Mouse (Mus musculus) limb, embryonic 12.5 days (tissue): ENCODE data around the gene Sipa1l1. TPM values are rescaled to one million over a fixed set of nuclear protein-coding genes. Genes with fewer than 3 reads are reported as not detected.
"Not testable (repeated sequence)": the region's sequence is repeated elsewhere in the genome, so short reads cannot be mapped to it uniquely, and the experiment has no call there.

Experiments
- ATAC-seq: fragments of 200-750 bp; cut with Nextera tagmentation; 2 replicates; pipeline ENCODE4 v1.8.0; 2017; ENCODE audit warnings: low read depth, moderate TSS enrichment; ENCODE audit not compliant: insufficient number of reproducible peaks, insufficient read depth, low FRiP score, low TSS enrichment
- H3K27ac ChIP-seq: fragments of 300-500 bp; sonication (generic); 2 replicates; pipeline ENCODE4 v1.5.1; 2016; ENCODE audit warnings: mild to moderate bottlenecking, moderate library complexity
- H3K27me3 ChIP-seq: fragments of 300-500 bp; sonication (generic); 2 replicates; pipeline ENCODE4 v1.6.1; 2016; ENCODE audit warnings: mild to moderate bottlenecking, moderate library complexity
- H3K36me3 ChIP-seq: fragments of 300-500 bp; sonication (generic); 2 replicates; pipeline ENCODE4 v1.6.1; 2016; ENCODE audit warnings: mild to moderate bottlenecking, moderate library complexity
- H3K4me1 ChIP-seq: fragments of 300-500 bp; sonication (generic); replicated peaks from 2 replicates; pipeline ENCODE4 v1.6.1; 2016
- H3K4me2 ChIP-seq: fragments of 300-500 bp; sonication (generic); 2 replicates; pipeline ENCODE4 v1.6.1; 2016; ENCODE audit warnings: mild to moderate bottlenecking, moderate library complexity
- H3K4me3 ChIP-seq: fragments of 300-500 bp; sonication (generic); replicated peaks from 2 replicates; pipeline ENCODE4 v1.5.1; 2016; ENCODE audit warnings: mild to moderate bottlenecking
- H3K9ac ChIP-seq: fragments of 300-500 bp; sonication (generic); replicated peaks from 2 replicates; pipeline ENCODE4 v1.6.1; 2016; ENCODE audit warnings: mild to moderate bottlenecking, moderate library complexity
- H3K9me3 ChIP-seq: fragments of 300-500 bp; sonication (generic); 2 replicates; pipeline ENCODE4 v1.6.1; 2016; ENCODE audit warnings: mild to moderate bottlenecking, moderate library complexity
- WGBS: fragments of 180-500 bp; shearing (Covaris S2); methylation state at CpG from one replicate; pipeline ENCODE4 v1.1.7; 2016; 5-methylcytosine and 5-hydroxymethylcytosine counted together
- polyA plus RNA-seq: library from polyadenylated mRNA; unstranded; fragments of >200 nt; fragmentation: Nextera tagmentation; extraction: Ambion mirVana; gene quantifications from 2 replicates; pipeline ENCODE4 v1.2.1, GENCODE M21; 2016

Gene Sipa1l1
- polyA plus RNA-seq, 1 experiment from 2014 or later = 33.1 TPM

GRCm38 (mm10) chr12:82480425-82480824 lies 311.3 kb downstream of the Sipa1l1 start:
- not testable (repeated sequence) for H3K4me2 ChIP-seq

GRCm38 (mm10) chr12:82485466-82485865 lies 316.3 kb downstream of the Sipa1l1 start:
- no peaks in the 10 kb centered on the region for H3K36me3 ChIP-seq
- no peaks in the 10 kb centered on the region; the same call in 1 of the 2 replicates for H3K9me3 ChIP-seq
- no peak overlapping the region for H3K4me2 ChIP-seq
- WGBS = 55% methylated on average over 2 of the region's 2 CpGs
- H3K27me3 ChIP-seq = no peaks in the 10 kb centered on the region
- no peak overlapping the region for H3K9ac ChIP-seq
- no peak overlapping the region for H3K27ac ChIP-seq
- no peak overlapping the region for H3K4me3 ChIP-seq
- H3K4me1 ChIP-seq = 0 out of 2 replicates have a peak, but pooled peaks cover 6% of the 10 kb centered on the region
- ATAC-seq = no peak

More at GRCm38 (mm10) chr12:82480425-82480824, 311.3 kb downstream of the Sipa1l1 start:
- ATAC-seq, H3K36me3 ChIP-seq, H3K27me3 ChIP-seq, H3K27ac ChIP-seq, H3K9ac ChIP-seq, H3K4me3 ChIP-seq, H3K9me3 ChIP-seq: not testable (repeated sequence)
- peaks cover 15% of the 10 kb centered on the region for H3K4me1 ChIP-seq
- WGBS = 76% methylated on average over 5 of the region's 5 CpGs

DNA sequence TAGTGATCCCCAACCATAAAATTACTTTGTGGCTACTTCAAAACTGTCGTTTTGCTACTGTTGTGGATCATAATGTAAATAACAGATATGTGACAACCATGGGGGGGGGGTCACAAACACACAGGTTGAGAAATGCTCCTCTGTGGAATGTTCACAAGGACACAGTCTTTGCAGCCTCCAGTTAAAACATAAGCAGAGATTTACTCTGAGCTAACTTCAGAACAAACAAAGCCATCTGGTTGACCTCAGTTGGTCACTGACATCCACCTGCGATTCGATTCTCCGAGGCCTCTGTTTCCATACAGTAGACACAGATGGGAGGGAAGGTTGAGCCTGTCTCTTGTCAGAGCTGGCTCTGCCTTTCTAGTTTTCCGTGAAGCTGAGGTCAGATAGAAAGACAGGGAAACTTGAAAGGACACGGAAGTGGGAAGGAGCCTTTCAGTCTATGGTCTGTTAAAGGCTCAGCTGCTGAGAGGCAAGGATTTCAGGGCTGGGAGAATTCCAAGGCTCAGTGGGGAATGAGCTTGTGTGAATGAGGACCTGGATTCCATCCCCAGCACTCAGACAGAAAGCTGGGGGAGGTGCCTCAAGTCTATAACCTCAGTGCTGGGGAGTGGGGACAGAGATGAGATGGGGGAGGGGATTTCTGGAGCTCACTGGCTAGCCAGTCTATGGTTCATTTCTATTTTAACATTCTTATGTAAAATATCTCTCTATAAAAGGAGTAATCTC lies 317.9 kb downstream of the Sipa1l1 start:
- Histone ChIP-seq H3K27ac (0 out of 2 replicates have a peak overlapping the region, but pooled peaks have one; percentile 23), H3K27me3 (no peaks in the 10 kb centered on the region), H3K4me2 (no peak overlapping the region), H3K4me3 (no peak overlapping the region), H3K9me3 (no peaks in the 10 kb centered on the region; the same call in 1 of the 2 replicates), H3K4me1 (0 out of 2 replicates have a peak, but pooled peaks cover 6% of the 10 kb centered on the region), H3K36me3 (no peaks in the 10 kb centered on the region), H3K9ac (no peak overlapping the region)
- WGBS = 53% methylated on average over 6 of the region's 6 CpGs
- ATAC-seq = no peak; the same call in 1 of the 2 replicates

GRCm38 (mm10) chr12:82489093-82489492 lies 320.0 kb downstream of the Sipa1l1 start:
- no peak overlapping the region for H3K4me3 ChIP-seq
- 0 out of 2 replicates have a peak, but pooled peaks cover 6% of the 10 kb centered on the region for H3K4me1 ChIP-seq
- no peak for ATAC-seq
- no peak overlapping the region for H3K9ac ChIP-seq
- no peaks in the 10 kb centered on the region for H3K36me3 ChIP-seq
- 53% methylated on average over 4 of the region's 4 CpGs for WGBS
- H3K4me2 ChIP-seq = no peak overlapping the region
- H3K27ac ChIP-seq = no peak overlapping the region
- no peaks in the 10 kb centered on the region; the same call in 1 of the 2 replicates for H3K9me3 ChIP-seq
- no peaks in the 10 kb centered on the region for H3K27me3 ChIP-seq

GRCm38 (mm10) chr12:82489621-82490020 lies 320.5 kb downstream of the Sipa1l1 start:
- no peak overlapping the region for H3K4me2 ChIP-seq
- no peaks in the 10 kb centered on the region for H3K36me3 ChIP-seq
- no peaks in the 10 kb centered on the region for H3K9me3 ChIP-seq
- H3K27ac ChIP-seq = no peak overlapping the region
- WGBS = 72% methylated on average over 7 of the region's 7 CpGs
- H3K9ac ChIP-seq = no peak overlapping the region
- 0 out of 2 replicates have a peak, but pooled peaks cover 6% of the 10 kb centered on the region for H3K4me1 ChIP-seq
- no peak overlapping the region for H3K4me3 ChIP-seq
- ATAC-seq = no peak
- no peaks in the 10 kb centered on the region for H3K27me3 ChIP-seq

DNA sequence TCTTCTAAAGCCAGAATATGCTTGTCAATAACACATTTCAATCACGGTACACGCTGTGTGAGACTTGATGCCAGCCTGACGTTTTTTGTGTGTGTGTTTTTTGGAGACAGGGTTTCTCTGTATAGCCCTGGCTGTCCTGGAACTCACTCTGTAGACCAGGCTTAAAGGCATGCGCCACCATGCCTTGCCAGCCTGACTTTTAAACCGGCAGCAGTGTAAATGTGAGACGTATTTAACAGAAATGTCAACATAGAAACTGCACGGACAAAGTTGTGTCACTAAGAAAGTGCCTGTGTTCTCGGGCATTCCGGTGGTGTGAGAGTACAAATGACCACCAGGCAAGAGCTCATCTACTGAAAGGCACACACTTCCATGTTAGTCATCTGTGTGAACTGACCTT lies 323.3 kb downstream of the Sipa1l1 start:
- Histone ChIP-seq H3K27ac (no peak overlapping the region), H3K36me3 (no peaks in the 10 kb centered on the region), H3K4me3 (no peak overlapping the region), H3K9ac (no peak overlapping the region), H3K27me3 (no peaks in the 10 kb centered on the region), H3K4me2 (no peak overlapping the region), H3K9me3 (no peaks in the 10 kb centered on the region), H3K4me1 (no peaks in the 10 kb centered on the region)
- WGBS = 89% methylated on average over 9 of the region's 9 CpGs
- ATAC-seq = no peak

- not testable (repeated sequence) for H3K4me2 ChIP-seq, ATAC-seq, H3K4me3 ChIP-seq, H3K27ac ChIP-seq, H3K36me3 ChIP-seq, H3K9me3 ChIP-seq, H3K27me3 ChIP-seq, H3K4me1 ChIP-seq, H3K9ac ChIP-seq
- WGBS = 47% methylated on average over 1 of the region's 1 CpGs
Measured at GRCm38 (mm10) chr12:82493260-82493659, 324.1 kb downstream of the Sipa1l1 start.

GRCm38 (mm10) chr12:82495936-82496335 lies 326.8 kb downstream of the Sipa1l1 start:
- WGBS = 76% methylated on average over 4 of the region's 4 CpGs
- no peaks in the 10 kb centered on the region for H3K4me1 ChIP-seq
- no peak overlapping the region for H3K4me3 ChIP-seq
- H3K36me3 ChIP-seq = no peaks in the 10 kb centered on the region
- H3K4me2 ChIP-seq = no peak overlapping the region
- ATAC-seq = no peak
- H3K27me3 ChIP-seq = no peaks in the 10 kb centered on the region
- H3K9ac ChIP-seq = no peak overlapping the region
- H3K27ac ChIP-seq = no peak overlapping the region
- H3K9me3 ChIP-seq = no peaks in the 10 kb centered on the region

- Histone ChIP-seq H3K4me1 (no peaks in the 10 kb centered on the region), H3K36me3 (no peaks in the 10 kb centered on the region), H3K27ac (no peak overlapping the region), H3K4me2 (peak overlapping the region; percentile 45), H3K27me3 (no peaks in the 10 kb centered on the region), H3K9me3 (no peaks in the 10 kb centered on the region), H3K9ac (no peak overlapping the region), H3K4me3 (no peak overlapping the region)
- 36% methylated on average over 11 of the region's 11 CpGs for WGBS
- ATAC-seq = peak; percentile 78; the same call in 1 of the 2 replicates
Measured at GRCm38 (mm10) chr12:82497866-82498631, 328.9 kb downstream of the Sipa1l1 start.

- Histone ChIP-seq H3K27ac (no peak overlapping the region), H3K4me3 (no peak overlapping the region), H3K4me2 (no peak overlapping the region), H3K4me1 (no peaks in the 10 kb centered on the region), H3K9me3 (no peaks in the 10 kb centered on the region), H3K9ac (no peak overlapping the region), H3K36me3 (no peaks in the 10 kb centered on the region), H3K27me3 (no peaks in the 10 kb centered on the region)
- 83% methylated on average over 4 of the region's 4 CpGs for WGBS
- no peak for ATAC-seq
Measured at GRCm38 (mm10) chr12:82498701-82499100, 329.6 kb downstream of the Sipa1l1 start.

GRCm38 (mm10) chr12:82499731-82500130 lies 330.6 kb downstream of the Sipa1l1 start:
- H3K36me3 ChIP-seq = no peaks in the 10 kb centered on the region
- no peak overlapping the region for H3K4me2 ChIP-seq
- WGBS = 84% methylated on average over 5 of the region's 5 CpGs
- H3K9me3 ChIP-seq = no peaks in the 10 kb centered on the region
- H3K27ac ChIP-seq = no peak overlapping the region
- no peak overlapping the region for H3K4me3 ChIP-seq
- no peaks in the 10 kb centered on the region for H3K27me3 ChIP-seq
- ATAC-seq = no peak
- no peaks in the 10 kb centered on the region for H3K4me1 ChIP-seq
- no peak overlapping the region for H3K9ac ChIP-seq
